16 mouse cellular contexts compared by ENCODE assay signal in genomic region chr7:120156841-120157409, GRCm38 (mm10). TPM values are rescaled to one million over a fixed set of nuclear protein-coding genes. Genes with fewer than 3 reads are reported as not detected.
A peak's percentile ranks its signal among the peaks of the same experiment; 100 is the strongest.
DNase-seq lines count a peak whose midpoint lies in the region; ATAC-seq and TF ChIP-seq lines count a peak whose summit lies in the region.
"Had no signal": no experiment of that assay in that cellular context is flagged by ENCODE, and none has a peak within 500 bp of the region (broad histone marks: within the 10 kb centered on the region; RNA-seq: fewer than 3 reads in every experiment).

No protein-coding gene starts in this region.

- no peak overlapping the region for H3K4me3 ChIP-seq in intestine, postnatal 0 days (ENCODE audit: low read depth, low read length)
- no peak overlapping the region for H3K4me3 ChIP-seq in intestine, embryonic 16.5 days (ENCODE audit: low read length)
- no peak overlapping the region for H3K4me3 ChIP-seq in embryonic facial prominence, embryonic 11.5 days (ENCODE audit: low read depth, low read length)

- 0 out of 2 replicates have a peak, but pooled peaks cover 4% of the 10 kb centered on the region for H3K4me1 ChIP-seq in intestine, postnatal 0 days (replicated peaks; ENCODE audit: control insufficient read depth, insufficient read depth, low read length)
- H3K4me1 ChIP-seq in intestine, embryonic 16.5 days (ENCODE audit: control insufficient read depth, insufficient read depth, low read length), result peaks cover 3% of the 10 kb centered on the region
- H3K4me1 ChIP-seq in embryonic facial prominence, embryonic 11.5 days (ENCODE audit: control insufficient read depth, insufficient read depth, low read length), result no peaks in the 10 kb centered on the region

- H3K27me3 ChIP-seq in intestine, postnatal 0 days (replicated peaks; ENCODE audit: control insufficient read depth, insufficient read depth, low read length), result no peaks in the 10 kb centered on the region
- H3K27me3 ChIP-seq in intestine, embryonic 16.5 days (replicated peaks; ENCODE audit: control insufficient read depth, insufficient read depth, low read length), result no peaks in the 10 kb centered on the region
- no peaks in the 10 kb centered on the region for H3K27me3 ChIP-seq in embryonic facial prominence, embryonic 11.5 days (ENCODE audit: control insufficient read depth, insufficient read depth, low read length)

- ATAC-seq in intestine, postnatal 0 days, result no peak
- no peak for ATAC-seq in intestine, embryonic 16.5 days
- ATAC-seq in embryonic facial prominence, embryonic 11.5 days (replicated peaks; ENCODE audit: insufficient number of reproducible peaks, low FRiP score, low TSS enrichment, low read depth), result no peak
- ATAC-seq in activated CD4-positive, CD25-positive, alpha-beta regulatory T cell, adult 4 months, result no peak

- no peak for TF ChIP-seq CTCF in intestine, postnatal 0 days (IDR thresholded peaks at IDR 0.05; ENCODE audit: low read depth)

- no peaks in the 10 kb centered on the region for H3K9me3 ChIP-seq in intestine, postnatal 0 days (ENCODE audit: control insufficient read depth)
- no peaks in the 10 kb centered on the region for H3K9me3 ChIP-seq in intestine, embryonic 16.5 days (ENCODE audit: control insufficient read depth, low read length)
- no peaks in the 10 kb centered on the region for H3K9me3 ChIP-seq in embryonic facial prominence, embryonic 11.5 days (replicated peaks; ENCODE audit: control insufficient read depth, low read length)

- peak overlapping the region; percentile 73; the same call in 1 of the 2 replicates for H3K27ac ChIP-seq in intestine, postnatal 0 days (ENCODE audit: low read depth, low read length)
- no peak overlapping the region for H3K27ac ChIP-seq in intestine, embryonic 16.5 days (ENCODE audit: low read length)
- H3K27ac ChIP-seq in embryonic facial prominence, embryonic 11.5 days (replicated peaks; ENCODE audit: low read depth, low read length), result no peak overlapping the region
- H3K27ac ChIP-seq: liver, embryonic 14.5 days had no signal

- peak; percentile 19 for DNase-seq in right cerebral cortex, adult 18-20 months
- DNase-seq in right cerebral cortex, postnatal 4 days, result no peak
- DNase-seq in embryonic facial prominence, embryonic 11.5 days (ENCODE audit: low spot score), result peak; percentile 13
- no peak for DNase-seq in adrenal gland, postnatal 10 days
- DNase-seq: adrenal gland, adult 2 months; heart, postnatal 10 days; kidney, postnatal 10 days; lung, postnatal 36 days; thymus, postnatal 4 days had no signal

- 62% methylated on average over 2 of the region's 2 CpGs for WGBS in intestine, postnatal 0 days
- WGBS in intestine, embryonic 16.5 days, result 39% methylated on average over 2 of the region's 2 CpGs
- WGBS in embryonic facial prominence, embryonic 11.5 days, result 15% methylated on average over 2 of the region's 2 CpGs

- H3K4me2 ChIP-seq in intestine, postnatal 0 days (replicated peaks; ENCODE audit: low read depth), result no peak overlapping the region
- no peak overlapping the region for H3K4me2 ChIP-seq in intestine, embryonic 16.5 days (ENCODE audit: low read depth, low read length)
- no peak overlapping the region for H3K4me2 ChIP-seq in embryonic facial prominence, embryonic 11.5 days (ENCODE audit: low read depth, low read length)

- H3K9ac ChIP-seq in intestine, postnatal 0 days (ENCODE audit: low read depth, low read length), result no peak overlapping the region
- H3K9ac ChIP-seq in intestine, embryonic 16.5 days (ENCODE audit: low read depth, low read length), result no peak overlapping the region
- no peak overlapping the region for H3K9ac ChIP-seq in embryonic facial prominence, embryonic 11.5 days (replicated peaks; ENCODE audit: low read length)
- H3K9ac ChIP-seq: liver, embryonic 14.5 days had no signal

- no peaks in the 10 kb centered on the region for H3K36me3 ChIP-seq in intestine, postnatal 0 days (ENCODE audit: control insufficient read depth, insufficient read depth)
- no peaks in the 10 kb centered on the region for H3K36me3 ChIP-seq in intestine, embryonic 16.5 days (ENCODE audit: control insufficient read depth, insufficient read depth, low read length)
- no peaks in the 10 kb centered on the region for H3K36me3 ChIP-seq in embryonic facial prominence, embryonic 11.5 days (replicated peaks; ENCODE audit: control insufficient read depth, insufficient read depth, low read depth, low read length)

RNA-seq across cellular contexts. Expression of gene Zp2, which starts 11.8 kb away (rescaled TPM):
- polyA plus RNA-seq in intestine, postnatal 0 days (2015; fragmentation: Nextera tagmentation; extraction: Ambion mirVana), result 0.18 and 0.31 TPM in 2 replicates
- not detected in 2 replicates for polyA plus RNA-seq in intestine, embryonic 16.5 days (2015; fragmentation: Nextera tagmentation; extraction: Ambion mirVana)
- 0.21 TPM in 1 of 2 replicates, not detected in the other for polyA plus RNA-seq in embryonic facial prominence, embryonic 11.5 days (2014; fragmentation: Nextera tagmentation; extraction: Ambion mirVana)
- not detected for polyA plus RNA-seq in activated CD4-positive, CD25-positive, alpha-beta regulatory T cell, adult 4 months (2017; shearing (Covaris generic))
- total RNA-seq in adrenal gland, postnatal 10 days (2021), result under 1 TPM in 1 of 2 experiments, not detected in 1; 0.33 TPM
- total RNA-seq: adrenal gland, adult 2 months; granulocyte monocyte progenitor cell, adult 5-6 weeks; left cerebral cortex, postnatal 25 days had no signal
- polyA plus RNA-seq: adrenal gland, adult 2 months; intestine, embryonic 14.5 days; liver, embryonic 14.5 days had no signal

RNA-seq across cellular contexts. Expression of gene Anks4b, which starts 16.7 kb away (rescaled TPM):
- 23.0 and 29.2 TPM in 2 replicates for polyA plus RNA-seq in intestine, postnatal 0 days (2015; fragmentation: Nextera tagmentation; extraction: Ambion mirVana)
- polyA plus RNA-seq in intestine, embryonic 16.5 days (2015; fragmentation: Nextera tagmentation; extraction: Ambion mirVana), result 15.7 and 15.9 TPM in 2 replicates
- polyA plus RNA-seq in embryonic facial prominence, embryonic 11.5 days (2014; fragmentation: Nextera tagmentation; extraction: Ambion mirVana), result 0.14 TPM in 1 of 2 replicates, not detected in the other
- not detected for polyA plus RNA-seq in activated CD4-positive, CD25-positive, alpha-beta regulatory T cell, adult 4 months (2017; shearing (Covaris generic))
- 1 to 10 TPM; 1.1 to 2.5 TPM for total RNA-seq in adrenal gland, postnatal 10 days (2021)
- total RNA-seq: granulocyte monocyte progenitor cell, adult 5-6 weeks had no signal
- polyA plus RNA-seq: adrenal gland, adult 2 months had no signal

RNA-seq across cellular contexts. Expression of gene Crym, which starts 45.0 kb away (rescaled TPM):
- 1.9 TPM in 2 replicates for polyA plus RNA-seq in intestine, postnatal 0 days (2015; fragmentation: Nextera tagmentation; extraction: Ambion mirVana)
- 1.4 and 2.0 TPM in 2 replicates for polyA plus RNA-seq in intestine, embryonic 16.5 days (2015; fragmentation: Nextera tagmentation; extraction: Ambion mirVana)
- 142 and 181 TPM in 2 replicates for polyA plus RNA-seq in embryonic facial prominence, embryonic 11.5 days (2014; fragmentation: Nextera tagmentation; extraction: Ambion mirVana)
- not detected for polyA plus RNA-seq in activated CD4-positive, CD25-positive, alpha-beta regulatory T cell, adult 4 months (2017; shearing (Covaris generic))
- total RNA-seq in adrenal gland, postnatal 10 days (2021), result 1 to 10 TPM; 1.5 to 2.7 TPM
- total RNA-seq: granulocyte monocyte progenitor cell, adult 5-6 weeks had no signal

RNA-seq across cellular contexts. Expression of gene Abca14, which starts 46.8 kb away (rescaled TPM):
- 0.60 and 0.83 TPM in 2 replicates for polyA plus RNA-seq in intestine, postnatal 0 days (2015; fragmentation: Nextera tagmentation; extraction: Ambion mirVana)
- polyA plus RNA-seq in intestine, embryonic 16.5 days (2015; fragmentation: Nextera tagmentation; extraction: Ambion mirVana), result 0.02 and 0.24 TPM in 2 replicates
- polyA plus RNA-seq in embryonic facial prominence, embryonic 11.5 days (2014; fragmentation: Nextera tagmentation; extraction: Ambion mirVana), result not detected in 2 replicates
- not detected for polyA plus RNA-seq in activated CD4-positive, CD25-positive, alpha-beta regulatory T cell, adult 4 months (2017; shearing (Covaris generic))
- not detected for total RNA-seq in adrenal gland, postnatal 10 days (2021)
- total RNA-seq: adrenal gland, adult 2 months; granulocyte monocyte progenitor cell, adult 5-6 weeks; heart, postnatal 10 days; left cerebral cortex, postnatal 25 days had no signal
- polyA plus RNA-seq: adrenal gland, adult 2 months had no signal

RNA-seq across cellular contexts. Expression of gene Tmem159, which starts 54.8 kb away (rescaled TPM):
- polyA plus RNA-seq in intestine, postnatal 0 days (2015; fragmentation: Nextera tagmentation; extraction: Ambion mirVana), result 21.6 and 22.9 TPM in 2 replicates
- polyA plus RNA-seq in intestine, embryonic 16.5 days (2015; fragmentation: Nextera tagmentation; extraction: Ambion mirVana), result 25.3 and 28.1 TPM in 2 replicates
- polyA plus RNA-seq in embryonic facial prominence, embryonic 11.5 days (2014; fragmentation: Nextera tagmentation; extraction: Ambion mirVana), result 26.7 and 27.6 TPM in 2 replicates
- 1 to 10 TPM; 3.0 to 3.8 TPM for polyA plus RNA-seq in activated CD4-positive, CD25-positive, alpha-beta regulatory T cell, adult 4 months (2017; shearing (Covaris generic))
- 10 to 100 TPM; 35.8 to 43.8 TPM for total RNA-seq in adrenal gland, postnatal 10 days (2021)

Comparison
In these comparisons a context has a peak if more than half of its experiments do, and no peak if none do; other contexts are left out.
1. DNase-seq: peak in right cerebral cortex, adult 18-20 months (single experiment) and embryonic facial prominence, embryonic 11.5 days (single experiment); none in right cerebral cortex, postnatal 4 days (single experiment) and adrenal gland, postnatal 10 days (single experiment).
2. RNA of gene Anks4b, which starts 16.7 kb away (polyA plus RNA-seq): 23.0 to 29.2 TPM in intestine, postnatal 0 days and 15.7 to 15.9 TPM in intestine, embryonic 16.5 days; 0.14 TPM in embryonic facial prominence, embryonic 11.5 days and not detected in activated CD4-positive, CD25-positive, alpha-beta regulatory T cell, adult 4 months; every median in the first group is over 10 times any median in the second.
3. RNA of gene Crym, which starts 45.0 kb away (polyA plus RNA-seq): 142 to 181 TPM in embryonic facial prominence, embryonic 11.5 days; 1.9 TPM in intestine, postnatal 0 days, 1.4 to 2.0 TPM in intestine, embryonic 16.5 days and not detected in activated CD4-positive, CD25-positive, alpha-beta regulatory T cell, adult 4 months; every median in the first group is over 10 times any median in the second.